Mouse (Mus musculus) spleen, embryonic (tissue): ENCODE results near the gene Tjp2.
"Not testable (repeated sequence)": the region's sequence is repeated elsewhere in the genome, so short reads cannot be mapped to it uniquely, and the experiment has no call there.

Experiments
- CTCF ChIA-PET: fragments of 350-600 bp; sonication (Branson Sonifier 250); formaldehyde crosslinking; loops from one replicate; lab custom pipeline; 2022; lab: Charles Lee

The Tjp2 gene

DNA sequence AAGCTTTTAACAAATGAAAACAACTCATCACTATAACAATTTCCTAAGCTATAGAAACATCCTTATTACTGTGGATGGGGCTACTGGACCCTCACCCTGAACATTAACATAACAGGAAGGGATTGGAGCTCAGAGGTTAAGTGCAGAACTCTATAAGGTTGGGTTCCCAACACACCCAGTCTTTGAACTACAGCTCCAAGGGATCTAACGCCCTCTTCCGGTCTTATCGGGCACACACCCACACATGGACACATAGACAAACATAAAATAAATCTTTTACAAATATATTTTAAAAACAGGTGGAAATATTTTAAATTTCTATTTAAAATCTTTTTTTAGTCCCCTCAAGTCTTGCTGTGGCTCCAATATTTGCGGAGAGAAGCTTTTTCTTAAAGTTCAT, 3.4 kb downstream of the Tjp2 start:
- CTCF ChIA-PET, result interaction anchor here (0.7 kb wide), 1 partner anchor 24 kb away, joined by 26 read pairs; no protein-coding TSS in a partner anchor

- CTCF ChIA-PET, result interaction anchor here (0.7 kb wide), 1 partner anchor 25 kb away, joined by 26 read pairs; no protein-coding TSS in a partner anchor
Observed at GRCm38 (mm10) chr19:24220795-24221445, 3.9 kb downstream of the Tjp2 start.

GRCm38 (mm10) chr19:24219011-24219410, 5.8 kb downstream of the Tjp2 start:
- CTCF ChIA-PET, result interaction anchor here (1.3 kb wide), 1 partner anchor 67 kb away, joined by 4 read pairs; no protein-coding TSS in a partner anchor

DNA sequence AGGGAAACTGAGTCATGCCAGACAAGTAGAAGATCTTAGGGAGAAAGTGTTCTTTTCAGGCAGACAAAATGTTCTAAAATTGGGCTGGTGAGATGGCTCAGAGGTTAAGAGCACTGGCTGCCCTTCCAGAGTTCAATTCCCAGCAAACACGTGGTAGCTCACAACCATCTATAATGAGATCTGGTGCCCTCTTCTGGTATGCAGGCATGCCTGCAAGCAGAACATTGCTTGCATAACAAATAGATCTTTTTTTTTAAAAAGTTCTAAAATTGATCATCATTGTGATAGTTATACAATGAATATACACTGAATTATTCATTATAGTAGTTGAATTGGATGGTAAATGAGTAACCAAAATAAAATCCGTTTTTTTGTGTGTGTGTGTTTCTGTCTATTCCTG, 6.5 kb downstream of the Tjp2 start:
- CTCF ChIA-PET, result interaction anchor here (1.3 kb wide), 1 partner anchor 67 kb away, joined by 4 read pairs; no protein-coding TSS in a partner anchor

- CTCF ChIA-PET, result no interaction called here
Observed at GRCm38 (mm10) chr19:24217851-24218250, 7.0 kb downstream of the Tjp2 start.

DNA sequence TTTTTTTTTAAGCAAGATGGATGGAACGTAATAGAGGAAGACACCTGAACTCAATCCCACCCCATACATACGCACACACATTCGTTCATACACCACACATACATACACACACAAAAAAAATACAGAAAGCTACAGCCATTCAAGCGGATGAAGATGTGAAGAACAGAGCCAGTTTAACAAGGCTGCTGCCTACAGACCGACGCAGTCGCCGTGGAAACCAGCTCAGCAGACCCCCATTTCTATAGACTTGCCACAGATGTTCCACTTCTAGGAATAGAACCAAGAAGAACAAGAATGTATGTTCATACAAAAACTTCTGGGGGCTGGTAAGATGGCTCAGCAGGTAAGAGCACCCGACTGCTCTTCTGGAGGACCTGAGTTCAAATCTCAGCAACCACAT, 8.1 kb downstream of the Tjp2 start:
- CTCF ChIA-PET, result no interaction called here

DNA sequence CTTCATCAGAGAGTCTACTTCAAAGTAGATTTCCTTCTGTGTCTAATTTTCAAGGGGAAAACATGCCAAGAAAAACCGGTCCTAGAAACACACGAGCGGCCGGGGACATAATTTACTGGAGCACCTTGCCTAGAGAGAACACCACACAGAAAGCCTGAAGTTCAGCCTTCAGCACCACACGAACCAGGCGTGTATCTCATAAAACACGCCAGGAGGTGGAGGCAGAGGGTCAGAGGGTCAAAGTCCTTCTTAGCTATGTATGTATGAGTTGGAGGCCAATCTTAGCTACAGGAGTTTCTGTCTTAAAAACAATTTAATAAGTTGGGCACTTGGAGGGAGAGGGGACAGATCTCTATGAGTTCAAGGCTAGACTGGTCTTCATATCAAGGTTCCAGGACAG, 9.9 kb downstream of the Tjp2 start:
- CTCF ChIA-PET, result interaction anchor here (0.7 kb wide), 1 partner anchor 34 kb away, joined by 3 read pairs; no protein-coding TSS in a partner anchor

DNA sequence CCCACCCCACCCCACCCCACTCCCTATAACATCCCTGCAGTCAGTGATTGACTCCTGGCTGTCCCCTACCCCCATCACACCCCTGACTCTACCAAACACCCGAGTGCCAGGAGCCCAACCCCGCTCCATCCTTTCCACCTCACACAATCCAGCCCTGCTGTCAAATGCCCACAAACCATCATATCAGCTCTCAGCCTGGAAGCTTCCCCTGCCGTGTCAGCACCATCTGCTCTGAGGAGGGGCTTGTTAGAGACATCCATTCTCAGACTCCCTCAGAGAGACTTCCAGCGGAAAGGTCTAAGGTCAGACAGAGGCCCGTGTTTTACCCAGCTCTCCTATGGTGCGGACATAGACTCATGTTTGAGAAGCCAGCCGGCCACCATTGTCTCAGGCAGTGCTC, 11.5 kb downstream of the Tjp2 start:
- CTCF ChIA-PET, result no interaction called here

GRCm38 (mm10) chr19:24212552-24213249, 12.1 kb downstream of the Tjp2 start:
- CTCF ChIA-PET, result no interaction called here

DNA sequence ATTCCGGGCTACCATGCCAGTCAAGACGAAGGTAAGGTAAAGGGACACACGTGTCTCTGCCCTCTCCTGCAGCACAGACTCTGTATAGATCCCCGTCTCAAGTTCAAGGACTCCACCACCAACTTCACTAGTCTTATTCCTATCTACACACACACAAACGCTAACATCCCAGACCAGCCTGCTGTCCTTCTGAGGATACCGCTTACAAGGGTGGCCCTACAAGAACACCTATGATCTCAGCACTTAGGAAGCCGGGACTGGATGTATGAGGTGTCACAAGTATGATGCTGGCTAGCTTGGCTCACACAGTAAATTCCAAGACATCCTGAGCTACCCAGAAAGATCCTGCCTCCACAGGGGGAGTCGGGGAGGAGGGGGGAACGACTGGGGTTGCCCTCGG, 13.7 kb downstream of the Tjp2 start:
- CTCF ChIA-PET, result no interaction called here

DNA sequence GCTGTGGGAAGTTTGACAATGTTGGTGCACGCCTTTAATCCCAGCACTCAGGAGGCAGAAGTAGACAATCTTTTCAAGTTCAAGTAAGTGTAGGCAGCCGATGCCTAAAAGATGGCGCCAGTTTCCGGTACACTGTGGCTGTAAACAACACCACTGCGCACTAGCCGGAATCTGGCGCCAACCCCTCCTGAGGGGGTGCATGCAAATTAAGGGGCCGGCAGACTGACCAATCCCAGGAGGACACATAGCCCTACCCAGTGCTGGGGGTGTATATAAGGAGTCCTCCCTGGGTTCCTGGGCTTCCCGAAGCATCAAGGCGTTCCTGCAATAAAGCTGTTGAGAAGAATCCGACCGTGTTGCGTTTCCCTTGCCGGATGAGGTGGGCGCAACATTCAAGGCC, 15.3 kb downstream of the Tjp2 start:
- CTCF ChIA-PET, result no interaction called here

GRCm38 (mm10) chr19:24207967-24208366, 16.9 kb downstream of the Tjp2 start:
- CTCF ChIA-PET, result no interaction called here

DNA sequence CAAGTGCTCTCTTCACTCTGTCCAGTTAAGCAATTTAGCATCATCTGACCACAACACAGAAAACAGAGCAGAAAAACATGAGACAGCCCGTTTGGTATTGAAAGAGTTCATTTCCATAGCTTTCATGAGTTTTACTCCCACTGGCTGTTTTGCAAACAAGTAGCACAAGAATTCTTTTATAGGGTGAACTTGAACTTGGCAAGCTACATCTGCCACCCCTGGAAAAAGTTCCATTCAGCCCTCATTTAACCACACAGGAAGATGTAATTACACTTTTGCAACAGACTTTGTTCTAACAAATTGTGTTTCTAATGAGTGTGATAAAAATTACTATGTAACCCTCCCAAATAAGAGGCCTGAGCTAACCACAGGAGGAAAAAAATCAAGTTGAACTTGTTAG, 19.8 kb downstream of the Tjp2 start:
- CTCF ChIA-PET, result no interaction called here

GRCm38 (mm10) chr19:24201848-24202247, 23.0 kb downstream of the Tjp2 start:
- CTCF ChIA-PET, result interaction anchor here (0.7 kb wide), 1 partner anchor 505 kb away, joined by 6 read pairs; no protein-coding TSS in a partner anchor

DNA sequence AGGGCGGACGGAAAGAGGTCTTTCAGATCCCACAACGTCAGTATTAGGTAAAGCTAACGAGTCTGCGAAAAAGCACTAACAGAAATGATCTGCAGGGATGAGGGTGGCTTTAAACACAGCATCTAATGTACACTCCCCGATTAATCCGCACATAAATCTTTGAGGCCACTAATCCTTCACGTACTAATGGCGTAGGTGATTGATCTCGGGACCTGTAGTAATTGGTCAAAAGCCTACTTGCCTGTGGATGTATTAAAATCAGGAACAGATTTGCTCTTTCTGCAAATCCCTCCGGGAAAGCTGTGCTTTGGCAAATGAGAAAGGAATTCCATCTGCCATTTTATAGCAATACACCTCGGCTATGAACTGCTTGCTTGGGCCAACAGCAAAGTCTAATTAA, 24.3 kb downstream of the Tjp2 start:
- CTCF ChIA-PET, result no interaction called here

DNA sequence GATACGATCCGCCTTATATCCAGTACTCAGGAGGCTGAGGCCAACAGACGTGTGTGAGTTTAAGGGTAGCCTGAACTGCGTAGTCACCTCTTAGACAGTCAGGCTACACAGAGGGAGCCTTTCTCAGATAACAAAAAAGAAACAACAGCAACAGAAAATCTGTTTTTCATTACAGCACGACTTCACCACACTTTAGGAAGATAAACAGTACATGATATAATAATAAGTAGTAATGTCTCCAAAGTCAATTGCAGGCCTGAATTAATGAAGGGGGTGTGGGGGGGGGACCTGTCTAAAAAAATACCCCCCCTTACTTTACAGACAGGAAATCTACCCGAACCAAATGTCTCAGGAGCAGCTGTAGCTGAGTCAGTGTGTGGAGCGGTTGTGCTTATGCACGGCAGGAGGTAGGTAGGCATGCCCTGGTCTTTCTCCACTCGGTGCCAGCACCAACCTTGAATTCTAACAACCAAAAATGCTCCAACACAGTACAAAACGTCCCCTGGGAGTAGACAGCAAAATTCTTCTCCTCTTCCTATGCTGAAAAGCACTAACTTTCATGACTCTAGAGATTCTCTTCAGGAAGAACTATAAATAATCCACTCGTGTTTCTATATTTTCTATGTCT, 26.0 kb downstream of the Tjp2 start:
- CTCF ChIA-PET, result no interaction called here

GRCm38 (mm10) chr19:24197338-24197737, 27.5 kb downstream of the Tjp2 start:
- CTCF ChIA-PET, result no interaction called here

DNA sequence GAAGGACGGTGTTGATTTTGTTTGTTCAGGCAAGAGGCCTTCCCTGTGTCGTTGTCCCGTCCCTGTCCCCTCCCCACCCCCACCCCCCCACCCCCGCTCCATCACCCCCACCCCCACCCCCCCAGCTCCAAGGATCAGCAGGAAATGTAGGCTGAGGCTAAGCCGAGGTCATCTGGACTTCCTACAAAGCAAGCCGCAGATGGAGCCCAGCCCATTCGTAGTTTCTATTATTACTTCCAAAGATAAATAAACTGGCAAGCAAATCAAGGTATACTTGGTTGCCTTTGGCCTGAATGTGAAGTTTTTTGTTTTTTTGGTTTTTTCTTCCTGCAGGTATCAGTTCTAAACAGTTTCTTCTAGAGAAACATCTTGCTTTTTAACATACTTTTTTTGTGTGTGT, 29.6 kb downstream of the Tjp2 start:
- CTCF ChIA-PET, result no interaction called here

GRCm38 (mm10) chr19:24194216-24194615, 30.6 kb downstream of the Tjp2 start:
- CTCF ChIA-PET, result interaction anchor here (0.5 kb wide), 1 partner anchor 29 kb away, joined by 3 read pairs; no protein-coding TSS in a partner anchor

- CTCF ChIA-PET, result no interaction called here
Observed at GRCm38 (mm10) chr19:24192946-24193345, 31.9 kb downstream of the Tjp2 start.

DNA sequence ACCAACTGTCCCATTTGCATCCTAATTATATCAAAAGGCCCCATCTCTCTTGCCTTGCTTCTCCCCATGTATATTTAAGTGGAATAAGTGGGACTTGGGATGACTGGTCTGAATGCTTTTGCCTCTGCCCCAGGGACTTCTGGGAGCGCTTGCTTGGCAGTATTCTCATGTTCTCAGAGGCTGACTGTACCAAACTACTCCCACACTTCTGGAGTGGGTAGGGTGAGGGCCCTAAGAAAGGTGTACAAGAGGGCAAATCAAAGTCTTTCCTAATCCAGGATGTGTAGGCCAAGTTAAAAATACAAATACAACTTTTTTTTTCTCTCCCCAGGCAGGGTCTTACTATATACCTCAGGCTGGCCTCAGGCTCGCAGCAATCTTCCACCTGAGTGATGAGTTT, 37.0 kb downstream of the Tjp2 start:
- CTCF ChIA-PET, result no interaction called here

- CTCF ChIA-PET, result not testable (repeated sequence)
Observed at GRCm38 (mm10) chr19:24187358-24187757, 37.5 kb downstream of the Tjp2 start.
